Mouse (Mus musculus): ENCODE results near the gene Syt17. TPM values are rescaled to one million over a fixed set of nuclear protein-coding genes. Genes with fewer than 3 reads are reported as not detected.
A peak's percentile ranks its signal among the peaks of the same experiment; 100 is the strongest.

Gene Syt17
- under 1 TPM; 0.25 to 0.52 TPM for total RNA-seq (2021)
- long read RNA-seq, experiment 1, result 0 reads
- long read RNA-seq, experiment 2, result 0 reads

- DNase-seq (ENCODE audit: low spot score), result peak; percentile 77
These were observed at the start of gene Syt17 for GRCm38 (mm10) chr7:118448134-118448967. Syt17 (minus strand) TSS chr7:118448222.

- no peak for DNase-seq (ENCODE audit: low spot score)
These were observed 47.0 kb upstream of the Syt17 start for GRCm38 (mm10) chr7:118494892-118495579.

GRCm38 (mm10) chr7:118493892-118494291 lies 45.9 kb upstream of the Syt17 start:
- no peak for DNase-seq (ENCODE audit: low spot score)

GRCm38 (mm10) chr7:118491431-118492147 lies 43.6 kb upstream of the Syt17 start, which contains the start of gene Itpripl2:
Itpripl2 (minus strand) TSS chr7:118491975.
- peak; percentile 75 for DNase-seq (ENCODE audit: low spot score)

GRCm38 (mm10) chr7:118490666-118491430 lies 42.8 kb upstream of the Syt17 start:
- DNase-seq (ENCODE audit: low spot score), result peak; percentile 11

- no peak for DNase-seq (ENCODE audit: low spot score)
These were observed 42.0 kb upstream of the Syt17 start for GRCm38 (mm10) chr7:118489706-118490665.

- DNase-seq (ENCODE audit: low spot score), result no peak
These were observed 40.1 kb upstream of the Syt17 start for GRCm38 (mm10) chr7:118488060-118488664.

- DNase-seq (ENCODE audit: low spot score), result no peak
These were observed 38.9 kb upstream of the Syt17 start for GRCm38 (mm10) chr7:118486917-118487316.

- no peak for DNase-seq (ENCODE audit: low spot score)
These were observed 36.0 kb upstream of the Syt17 start for GRCm38 (mm10) chr7:118483996-118484395.

GRCm38 (mm10) chr7:118482001-118482400 lies 34.0 kb upstream of the Syt17 start:
- DNase-seq (ENCODE audit: low spot score), result no peak

- no peak for DNase-seq (ENCODE audit: low spot score)
These were observed 33.2 kb upstream of the Syt17 start for GRCm38 (mm10) chr7:118481047-118481810.

GRCm38 (mm10) chr7:118480160-118480709 lies 32.2 kb upstream of the Syt17 start:
- no peak for DNase-seq (ENCODE audit: low spot score)

- peak; percentile 72 for DNase-seq (ENCODE audit: low spot score)
These were observed 30.9 kb upstream of the Syt17 start for GRCm38 (mm10) chr7:118478835-118479312.

- no peak for DNase-seq (ENCODE audit: low spot score)
These were observed 28.4 kb upstream of the Syt17 start for GRCm38 (mm10) chr7:118476428-118476827.

- no peak for DNase-seq (ENCODE audit: low spot score)
These were observed 27.1 kb upstream of the Syt17 start for GRCm38 (mm10) chr7:118475008-118475705.

GRCm38 (mm10) chr7:118472886-118473285 lies 24.9 kb upstream of the Syt17 start:
- no peak for DNase-seq (ENCODE audit: low spot score)

- peak; percentile 13 for DNase-seq (ENCODE audit: low spot score)
These were observed 20.0 kb upstream of the Syt17 start for GRCm38 (mm10) chr7:118468060-118468459.

- DNase-seq (ENCODE audit: low spot score), result no peak
These were observed 16.4 kb upstream of the Syt17 start for GRCm38 (mm10) chr7:118464432-118464831.

Measured in gastrocnemius, adult 18-20 months (tissue).